Mouse (Mus musculus) bone marrow, adult 2 months (tissue): Measurements from ENCODE around the gene Slc23a3. TPM values are rescaled to one million over a fixed set of nuclear protein-coding genes. Genes with fewer than 3 reads are reported as not detected.

Experiments
- H3K27ac ChIP-seq: fragments of 200-500 bp; 2 replicates; pipeline ENCODE4 v1.5.1; 2012; ENCODE audit warnings: low read depth, mild to moderate bottlenecking, control low read depth, inconsistent platforms, low read length; ENCODE audit not compliant: control insufficient read depth, poor library complexity, insufficient read depth
- H3K4me1 ChIP-seq: fragments of 200-500 bp; 2 replicates; pipeline ENCODE4 v1.6.1; 2011; ENCODE audit warnings: low read length; ENCODE audit not compliant: control insufficient read depth, insufficient read depth
- H3K4me3 ChIP-seq: fragments of 200-500 bp; replicated peaks from 2 replicates; pipeline ENCODE3; 2011; ENCODE audit warnings: mild to moderate bottlenecking, low read depth, low read length, control low read depth; ENCODE audit not compliant: control insufficient read depth
- CTCF ChIP-seq: fragments of 200-500 bp; IDR thresholded peaks from 2 replicates; pipeline ENCODE4 v1.5.1; 2011; ENCODE audit warnings: low read length, control low read depth; ENCODE audit not compliant: control insufficient read depth, insufficient read depth
- POLR2A ChIP-seq: fragments of 200-500 bp; IDR thresholded peaks from 2 replicates; pipeline ENCODE4 v1.6.1; 2011; ENCODE audit warnings: low read depth, mild to moderate bottlenecking, control low read depth, low read length, borderline replicate concordance; ENCODE audit not compliant: control insufficient read depth
- WGBS: fragments of 180-500 bp; shearing (Covaris S2); methylation state at CpG from one replicate; pipeline ENCODE4 v1.1.7; 2018; 5-methylcytosine and 5-hydroxymethylcytosine counted together
- polyA plus RNA-seq: library from polyadenylated mRNA; stranded (reverse); fragments of >200 nt; gene quantifications from 2 replicates; pipeline ENCODE4 v1.2.4, GENCODE M21; 2011; ENCODE audit warnings: low replicate concordance; ENCODE audit not compliant: missing spikeins, insufficient read depth, insufficient read length

Slc23a3 gene
- polyA plus RNA-seq: 1.7 TPM in 1 of 2 replicates, not detected in the other

GRCm38 (mm10) chr1:75133421-75134207 lies at the start of gene Slc23a3:
Gene Slc23a3, minus strand, starts transcription at chr1:75133890.
- H3K4me3 ChIP-seq: no peak within 1 kb of the TSS
- TF ChIP-seq POLR2A (no peak), CTCF (no peak)
- H3K4me1 ChIP-seq: no peaks in the 10 kb centered on the region; the same call in 1 of the 2 replicates
- WGBS: 74% methylated on average over 12 of the region's 12 CpGs
- H3K27ac ChIP-seq: no peak within 1 kb of the TSS

- Histone ChIP-seq H3K4me3 (no peak overlapping the region), H3K27ac (no peak overlapping the region), H3K4me1 (no peaks in the 10 kb centered on the region; the same call in 1 of the 2 replicates)
- TF ChIP-seq CTCF (no peak; the same call in 1 of the 2 replicates), POLR2A (no peak)
- WGBS: 83% methylated on average over 4 of the region's 4 CpGs
These were observed 48.5 kb upstream of the Slc23a3 start for GRCm38 (mm10) chr1:75182160-75182559.

GRCm38 (mm10) chr1:75181377-75181870 lies 47.7 kb upstream of the Slc23a3 start:
- Histone ChIP-seq H3K4me1 (no peaks in the 10 kb centered on the region; the same call in 1 of the 2 replicates), H3K27ac (no peak overlapping the region), H3K4me3 (no peak overlapping the region)
- TF ChIP-seq POLR2A: no peak
- no peak for TF ChIP-seq CTCF
- WGBS: 93% methylated on average over 4 of the region's 4 CpGs

GRCm38 (mm10) chr1:75180741-75181140 lies 47.1 kb upstream of the Slc23a3 start:
- H3K4me3 ChIP-seq: no peak overlapping the region
- 38% methylated on average over 7 of the region's 7 CpGs for WGBS
- TF ChIP-seq CTCF: no peak
- TF ChIP-seq POLR2A: no peak
- H3K4me1 ChIP-seq: no peaks in the 10 kb centered on the region; the same call in 1 of the 2 replicates
- no peak overlapping the region for H3K27ac ChIP-seq

GRCm38 (mm10) chr1:75180105-75180590 lies 46.5 kb upstream of the Slc23a3 start, which contains the start of gene Abcb6:
Gene Abcb6, minus strand, starts transcription at chr1:75180392.
- no peaks in the 10 kb centered on the region; the same call in 1 of the 2 replicates for H3K4me1 ChIP-seq
- under 1% methylated on average over 31 of the region's 31 CpGs for WGBS
- TF ChIP-seq CTCF: 0 out of 2 replicates have a peak, but pooled peaks have one; percentile 2
- peak; percentile 92; the same call in 1 of the 2 replicates for TF ChIP-seq POLR2A
- H3K27ac ChIP-seq: peak within 1 kb of the TSS; percentile 94
- peak within 1 kb of the TSS; percentile 78 for H3K4me3 ChIP-seq

GRCm38 (mm10) chr1:75179334-75180104 lies 45.8 kb upstream of the Slc23a3 start:
- peak overlapping the region; percentile 78 for H3K4me3 ChIP-seq
- peak overlapping the region; percentile 94 for H3K27ac ChIP-seq
- WGBS: under 1% methylated on average over 23 of the region's 23 CpGs
- no peaks in the 10 kb centered on the region; the same call in 1 of the 2 replicates for H3K4me1 ChIP-seq
- no peak for TF ChIP-seq POLR2A
- TF ChIP-seq CTCF: no peak

GRCm38 (mm10) chr1:75168472-75169464 lies 35.1 kb upstream of the Slc23a3 start, which contains the start of gene Zfand2b:
Gene Zfand2b, plus strand, starts transcription at chr1:75168646.
- TF ChIP-seq CTCF (no peak), POLR2A (peak; percentile 71; the same call in 1 of the 2 replicates)
- Histone ChIP-seq H3K27ac (peak within 1 kb of the TSS; percentile 87), H3K4me1 (peaks cover 1% of the 10 kb centered on the region; the same call in 1 of the 2 replicates), H3K4me3 (peak within 1 kb of the TSS; percentile 70)
- WGBS: 4% methylated on average over 58 of the region's 59 CpGs
